Mouse (Mus musculus) MEL (cell line): Measurements from ENCODE around the gene Miga2. TPM values are rescaled to one million over a fixed set of nuclear protein-coding genes. Genes with fewer than 3 reads are reported as not detected.

Source experiments
- DNase-seq: peaks from one replicate; pipeline ENCODE4 v3.0.0; 2011; ENCODE audit warnings: low read depth, low spot score
- H3K27ac ChIP-seq: 2 replicates; pipeline ENCODE4 v1.5.1; 2012; ENCODE audit warnings: low read depth, mild to moderate bottlenecking, control low read depth, low read length, moderate library complexity; ENCODE audit not compliant: control insufficient read depth
- H3K27me3 ChIP-seq, 2 experiments: fragments of 150-350 bp in 1 of 2; sonication (generic) in 1 of 2; 2 replicates each; pipeline ENCODE4 v1.6.1; 2012; ENCODE audit warnings: low read length in 2 of 2, mild to moderate bottlenecking in 2 of 2, improper control_type of control experiment in 1 of 2, moderate library complexity in 1 of 2; ENCODE audit not compliant: insufficient read depth in 2 of 2, control insufficient read depth in 1 of 2
- H3K36me3 ChIP-seq, 2 experiments: 2 replicates each; pipeline ENCODE4 v1.6.1; 2012 to 2014; ENCODE audit warnings: low read length in 2 of 2, improper control_type of control experiment in 1 of 2, inconsistent platforms in 1 of 2, mild to moderate bottlenecking in 1 of 2; ENCODE audit not compliant: insufficient read depth in 2 of 2, control insufficient read depth in 1 of 2
- H3K4me1 ChIP-seq, 2 experiments: fragments of 150-350 bp in 1 of 2; sonication (generic) in 1 of 2; 2 replicates each; pipeline ENCODE4 v1.6.1; 2012; ENCODE audit warnings: low read length in 2 of 2, improper control_type of control experiment in 1 of 2, mild to moderate bottlenecking in 1 of 2; ENCODE audit not compliant: insufficient read depth in 2 of 2, control insufficient read depth in 1 of 2
- H3K4me3 ChIP-seq, 2 experiments: fragments of 150-350 bp in 1 of 2; sonication (generic) in 1 of 2; 2 replicates each; pipeline ENCODE4 v1.5.1; 2012; ENCODE audit warnings: low read depth in 2 of 2, low read length in 2 of 2, mild to moderate bottlenecking in 2 of 2, moderate library complexity in 2 of 2, control low read depth in 1 of 2, improper control_type of control experiment in 1 of 2; ENCODE audit not compliant: control insufficient read depth in 1 of 2, insufficient read depth in 1 of 2
- H3K79me2 ChIP-seq: 2 replicates; pipeline ENCODE4 v1.6.1; 2012; ENCODE audit warnings: mild to moderate bottlenecking, low read length, moderate library complexity; ENCODE audit not compliant: control insufficient read depth, poor library complexity, insufficient read depth
- H3K9ac ChIP-seq: 2 replicates; pipeline ENCODE4 v1.6.1; 2012; ENCODE audit warnings: low read depth, mild to moderate bottlenecking, control low read depth, low read length, moderate library complexity; ENCODE audit not compliant: control insufficient read depth, poor library complexity, severe bottlenecking
- H3K9me3 ChIP-seq: fragments of 150-350 bp; sonication (generic); replicated peaks from 2 replicates; pipeline ENCODE4 v1.6.1; 2012; ENCODE audit warnings: mild to moderate bottlenecking, low read length, improper control_type of control experiment, moderate library complexity; ENCODE audit not compliant: insufficient read depth
- CHD1 ChIP-seq: IDR thresholded peaks from 2 replicates; pipeline ENCODE4 v1.6.1; 2012; ENCODE audit warnings: low read depth, mild to moderate bottlenecking, inconsistent platforms, low read length, improper control_type of control experiment
- CHD2 ChIP-seq: IDR thresholded peaks from 2 replicates; pipeline ENCODE4 v1.6.1; 2011; ENCODE audit warnings: low read length, improper control_type of control experiment
- E2F4 ChIP-seq: IDR thresholded peaks from 2 replicates; pipeline ENCODE4 v1.6.1; 2011; ENCODE audit warnings: low read depth, low read length, improper control_type of control experiment, borderline replicate concordance
- ELF1 ChIP-seq: IDR thresholded peaks from 2 replicates; pipeline ENCODE4 v1.6.1; 2014; ENCODE audit warnings: low read depth, mild to moderate bottlenecking, inconsistent platforms, low read length, improper control_type of control experiment, moderate library complexity
- EP300 ChIP-seq, 2 experiments: IDR thresholded peaks; 2 replicates each; pipeline ENCODE4 v1.6.1; 2011; ENCODE audit warnings: improper control_type of control experiment in 2 of 2, low read length in 2 of 2, low read depth in 1 of 2, mild to moderate bottlenecking in 1 of 2
- GABPA ChIP-seq: IDR thresholded peaks from 2 replicates; pipeline ENCODE4 v1.6.1; 2012; ENCODE audit warnings: low read depth, mild to moderate bottlenecking, inconsistent platforms, low read length, improper control_type of control experiment, moderate library complexity
- GATA1 ChIP-seq: IDR thresholded peaks from 2 replicates; pipeline ENCODE4 v1.6.1; 2011; ENCODE audit warnings: low read depth, low read length, improper control_type of control experiment
- HCFC1 ChIP-seq: IDR thresholded peaks from 2 replicates; pipeline ENCODE4 v1.6.1; 2012; ENCODE audit warnings: low read depth, mild to moderate bottlenecking, inconsistent platforms, low read length, improper control_type of control experiment, moderate library complexity
- KAT2A ChIP-seq: conservative IDR thresholded peaks from 2 replicates; pipeline ENCODE4 v1.6.1; 2012; ENCODE audit warnings: low read depth, low read length, improper control_type of control experiment, inconsistent platforms
- MAX ChIP-seq: IDR thresholded peaks from 2 replicates; pipeline ENCODE4 v1.6.1; 2011; ENCODE audit warnings: low read length, improper control_type of control experiment
- MEF2A ChIP-seq: IDR thresholded peaks from 2 replicates; pipeline ENCODE4 v1.6.1; 2014; ENCODE audit warnings: low read depth, mild to moderate bottlenecking, inconsistent platforms, low read length, improper control_type of control experiment; ENCODE audit not compliant: poor library complexity, insufficient replicate concordance, severe bottlenecking; ENCODE audit errors: extremely low read depth
- MXI1 ChIP-seq: IDR thresholded peaks from 2 replicates; pipeline ENCODE4 v1.6.1; 2011; ENCODE audit warnings: mild to moderate bottlenecking, low read depth, low read length, improper control_type of control experiment
- MYC ChIP-seq: IDR thresholded peaks from 2 replicates; pipeline ENCODE4 v1.6.1; 2011; ENCODE audit warnings: low read depth, mild to moderate bottlenecking, low read length, improper control_type of control experiment, moderate library complexity
- NRF1 ChIP-seq: IDR thresholded peaks from 2 replicates; pipeline ENCODE4 v1.6.1; 2014; ENCODE audit warnings: low read depth, mild to moderate bottlenecking, inconsistent platforms, low read length, improper control_type of control experiment, moderate library complexity; ENCODE audit not compliant: poor library complexity, insufficient read depth, severe bottlenecking
- POLR2AphosphoS2 ChIP-seq: IDR thresholded peaks from 2 replicates; pipeline ENCODE4 v1.6.1; 2011; ENCODE audit warnings: low read length, improper control_type of control experiment
- RAD21 ChIP-seq: IDR thresholded peaks from 2 replicates; pipeline ENCODE4 v1.6.1; 2011; ENCODE audit warnings: mild to moderate bottlenecking, low read depth, low read length, improper control_type of control experiment
- RCOR1 ChIP-seq: IDR thresholded peaks from 2 replicates; pipeline ENCODE4 v1.6.1; 2012; ENCODE audit warnings: low read depth, mild to moderate bottlenecking, inconsistent platforms, low read length, improper control_type of control experiment
- SIN3A ChIP-seq: IDR thresholded peaks from 2 replicates; pipeline ENCODE4 v1.6.1; 2012; ENCODE audit warnings: low read length, improper control_type of control experiment, inconsistent platforms
- SMC3 ChIP-seq: IDR thresholded peaks from 2 replicates; pipeline ENCODE4 v1.6.1; 2011; ENCODE audit warnings: low read depth, low read length, improper control_type of control experiment
- TAL1 ChIP-seq: IDR thresholded peaks from 2 replicates; pipeline ENCODE4 v1.6.1; 2012; ENCODE audit warnings: mild to moderate bottlenecking, inconsistent platforms, low read length, moderate library complexity, mixed read lengths
- TBP ChIP-seq: IDR thresholded peaks from 2 replicates; pipeline ENCODE4 v1.8.0; 2011; ENCODE audit warnings: low read depth, low read length, improper control_type of control experiment
- TCF12 ChIP-seq: IDR thresholded peaks from 2 replicates; pipeline ENCODE4 v1.6.1; 2014; ENCODE audit warnings: low read depth, mild to moderate bottlenecking, inconsistent platforms, low read length, improper control_type of control experiment, moderate library complexity
- UBTF ChIP-seq: IDR thresholded peaks from 2 replicates; pipeline ENCODE4 v1.6.1; 2012; ENCODE audit warnings: low read depth, mild to moderate bottlenecking, inconsistent platforms, low read length, improper control_type of control experiment, moderate library complexity, borderline replicate concordance; ENCODE audit not compliant: insufficient read depth
- ZKSCAN1 ChIP-seq: IDR thresholded peaks from 2 replicates; pipeline ENCODE4 v1.6.1; 2012; ENCODE audit warnings: low read depth, mild to moderate bottlenecking, inconsistent platforms, low read length, improper control_type of control experiment, moderate library complexity
- ZMIZ1 ChIP-seq: IDR thresholded peaks from 2 replicates; pipeline ENCODE4 v1.6.1; 2012; ENCODE audit warnings: low read depth, mild to moderate bottlenecking, inconsistent platforms, low read length, improper control_type of control experiment, moderate library complexity
- ZNF384 ChIP-seq: IDR thresholded peaks from 2 replicates; pipeline ENCODE4 v1.6.1; 2012; ENCODE audit warnings: low read depth, mild to moderate bottlenecking, inconsistent platforms, low read length, improper control_type of control experiment
- polyA plus RNA-seq, 2 experiments: library from polyadenylated mRNA; stranded (reverse) in 1 of 2; unstranded in 1 of 2; fragments of >175 nt in 1 of 2; fragments of >200 nt in 1 of 2; gene quantifications; 2 replicates each; pipeline versions ENCODE4 v1.2.1 to v1.2.4; 2012; ENCODE audit warnings: low replicate concordance in 2 of 2, low read depth in 1 of 2; ENCODE audit not compliant: insufficient read length in 2 of 2, insufficient read depth in 1 of 2, missing spikeins in 1 of 2
- total RNA-seq: library from RNA; depleted of rRNA; stranded (reverse); fragments of 300-350 nt; gene quantifications from 2 replicates; pipeline ENCODE4 v1.2.3, GENCODE M21; 2012

The Miga2 gene
- total and polyA plus RNA-seq, 3 experiments = 20.3 to 25.8 TPM; not detected in 1

GRCm38 (mm10) chr2:30402351-30402826 lies 38.4 kb downstream of the Miga2 start:
- no peaks in the 10 kb centered on the region for H3K79me2 ChIP-seq
- no peak overlapping the region for H3K4me3 ChIP-seq
- H3K9me3 ChIP-seq = no peaks in the 10 kb centered on the region
- no peak for DNase-seq
- no peak for TF ChIP-seq SMC3
- TF ChIP-seq POLR2AphosphoS2 = no peak
- TF ChIP-seq ZKSCAN1 = no peak
- TF ChIP-seq TBP = no peak
- no peak for TF ChIP-seq CHD1
- no peak for TF ChIP-seq MEF2A
- no peak for TF ChIP-seq HCFC1
- TF ChIP-seq ZNF384 = no peak
- TF ChIP-seq TCF12 = no peak
- TF ChIP-seq MXI1 = no peak
- TF ChIP-seq CHD2 = no peak
- no peak for TF ChIP-seq RAD21
- TF ChIP-seq MYC = no peak
- no peak for TF ChIP-seq KAT2A
- peaks cover 0 to 2% of the 10 kb centered on the region in 2 experiments; a peak in 2 of 4 replicates for H3K36me3 ChIP-seq
- no peak overlapping the region for H3K9ac ChIP-seq
- no peaks in the 10 kb centered on the region for H3K4me1 ChIP-seq
- no peaks in the 10 kb centered on the region for H3K27me3 ChIP-seq
- no peak overlapping the region for H3K27ac ChIP-seq

DNA sequence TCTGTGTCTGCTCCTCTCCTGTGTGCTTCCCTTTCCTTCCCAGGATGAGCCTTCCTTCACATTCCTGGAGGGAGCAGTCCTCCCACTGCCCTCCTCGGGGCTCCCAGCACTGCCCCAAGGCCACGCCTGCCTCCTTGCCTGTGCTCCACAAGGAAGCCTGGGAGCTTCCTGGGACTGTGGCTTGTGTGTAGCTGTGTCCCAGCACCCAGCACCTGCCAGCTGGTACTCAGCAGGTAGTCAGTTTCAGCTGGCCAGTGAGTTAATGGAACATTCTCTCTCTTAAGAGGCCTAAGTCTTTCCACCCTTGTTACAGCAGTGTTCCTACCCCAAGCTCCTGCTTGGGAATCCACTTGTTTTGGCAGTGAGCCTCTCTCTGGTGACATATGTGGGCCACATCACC lies 38.8 kb downstream of the Miga2 start:
- H3K4me3 ChIP-seq = no peak overlapping the region
- H3K27ac ChIP-seq = no peak overlapping the region
- no peaks in the 10 kb centered on the region for H3K9me3 ChIP-seq
- H3K9ac ChIP-seq = no peak overlapping the region
- no peak for TF ChIP-seq SIN3A
- TF ChIP-seq ELF1 = no peak
- TF ChIP-seq EP300 (IDR thresholded peaks at IDR 0.05; ENCODE audit: low read depth in 1 of 2, low read length in 2 of 2) = no peak
- TF ChIP-seq CHD1 = no peak
- TF ChIP-seq TAL1 = no peak
- no peak for TF ChIP-seq E2F4
- no peak for TF ChIP-seq RCOR1
- no peak for TF ChIP-seq GATA1
- TF ChIP-seq GABPA = no peak
- TF ChIP-seq ZKSCAN1 = no peak
- no peak for TF ChIP-seq HCFC1
- TF ChIP-seq CHD2 = no peak
- TF ChIP-seq NRF1 = no peak
- no peak for TF ChIP-seq POLR2AphosphoS2
- no peak for TF ChIP-seq ZMIZ1
- TF ChIP-seq TCF12 = no peak
- TF ChIP-seq MAX = no peak
- TF ChIP-seq UBTF = no peak
- peaks cover 0 to 3% of the 10 kb centered on the region in 2 experiments; a peak in 2 of 4 replicates for H3K36me3 ChIP-seq
- no peaks in the 10 kb centered on the region for H3K27me3 ChIP-seq
- no peaks in the 10 kb centered on the region for H3K4me1 ChIP-seq
- DNase-seq = no peak
- H3K79me2 ChIP-seq = no peaks in the 10 kb centered on the region
